Mouse (Mus musculus) midbrain, embryonic 14.5 days (tissue): ENCODE measurements at regions not wholly inside any gene's neighbourhood (a gene's known extent, or its start where the extent isn't known, plus 50 kb on each side); places are given as distances from the start of the nearest gene placed in this dataset.

Experiments
- ATAC-seq: fragments of 200-750 bp; cut with Nextera tagmentation; 2 replicates; pipeline ENCODE4 v1.8.0; 2017; ENCODE audit warnings: moderate number of reproducible peaks, moderate library complexity; ENCODE audit not compliant: low FRiP score, low TSS enrichment
- DNase-seq: peaks from one replicate; pipeline ENCODE4 v3.0.0-alpha.2; 2015
- H3K27ac ChIP-seq: fragments of 300-500 bp; sonication (generic); replicated peaks from 2 replicates; pipeline ENCODE4 v1.5.1; 2014; ENCODE audit warnings: mild to moderate bottlenecking, low read depth, low read length, moderate library complexity
- H3K27me3 ChIP-seq: fragments of 300-500 bp; sonication (generic); 2 replicates; pipeline ENCODE4 v1.6.1; 2014; ENCODE audit warnings: low read length, control low read depth, mixed read lengths; ENCODE audit not compliant: control insufficient read depth, insufficient read depth
- H3K36me3 ChIP-seq: fragments of 300-500 bp; sonication (generic); 2 replicates; pipeline ENCODE4 v1.6.1; 2014; ENCODE audit warnings: low read length, control low read depth; ENCODE audit not compliant: control insufficient read depth, insufficient read depth
- H3K4me1 ChIP-seq: fragments of 300-500 bp; sonication (generic); 2 replicates; pipeline ENCODE4 v1.6.1; 2014; ENCODE audit warnings: mild to moderate bottlenecking, antibody characterized with exemption, low read length, control low read depth; ENCODE audit not compliant: control insufficient read depth, insufficient read depth
- H3K4me2 ChIP-seq: fragments of 300-500 bp; sonication (generic); 2 replicates; pipeline ENCODE4 v1.6.1; 2014; ENCODE audit warnings: mild to moderate bottlenecking, low read length, moderate library complexity
- H3K4me3 ChIP-seq: fragments of 300-500 bp; sonication (generic); replicated peaks from 2 replicates; pipeline ENCODE4 v1.5.1; 2014; ENCODE audit warnings: low read depth, low read length
- H3K9ac ChIP-seq: fragments of 300-500 bp; sonication (generic); replicated peaks from 2 replicates; pipeline ENCODE4 v1.6.1; 2014; ENCODE audit warnings: mild to moderate bottlenecking, low read length, moderate library complexity
- H3K9me3 ChIP-seq: fragments of 300-500 bp; sonication (generic); 2 replicates; pipeline ENCODE4 v1.6.1; 2016; ENCODE audit warnings: low read length, control low read depth, mixed read lengths; ENCODE audit not compliant: control insufficient read depth
- whole genome bisulfite sequencing: fragments of 180-500 bp; shearing (Covaris S2); extraction: QIAGEN DNeasy Blood & Tissue Kit; methylation state at CpG from one replicate; pipeline ENCODE4 v1.1.7; 2014; 5-methylcytosine and 5-hydroxymethylcytosine counted together

- H3K4me2 ChIP-seq: no peak overlapping the region
- H3K9me3 ChIP-seq: no peaks in the 10 kb centered on the region
- ATAC-seq: no peak
- H3K9ac ChIP-seq: no peak overlapping the region
- no peak overlapping the region for H3K27ac ChIP-seq
- H3K4me1 ChIP-seq: peaks cover 5% of the 10 kb centered on the region; the same call in 1 of the 2 replicates
- no peak overlapping the region for H3K4me3 ChIP-seq
- 72% methylated on average over 1 of the region's 1 CpGs for WGBS
- no peak for DNase-seq
- no peaks in the 10 kb centered on the region for H3K27me3 ChIP-seq
- no peaks in the 10 kb centered on the region for H3K36me3 ChIP-seq
Measured at GRCm38 (mm10) chr10:111831105-111831504, 141.4 kb upstream of the Krr1 start.

- Histone ChIP-seq H3K4me1 (peaks cover 11% of the 10 kb centered on the region; the same call in 1 of the 2 replicates), H3K4me2 (no peak overlapping the region), H3K27ac (no peak overlapping the region), H3K4me3 (no peak overlapping the region), H3K36me3 (no peaks in the 10 kb centered on the region), H3K9ac (no peak overlapping the region), H3K9me3 (no peaks in the 10 kb centered on the region), H3K27me3 (no peaks in the 10 kb centered on the region)
- DNase-seq (no peak), ATAC-seq (no peak)
- 98% methylated on average over 2 of the region's 2 CpGs for WGBS
Measured at GRCm38 (mm10) chr10:111833611-111834010, 138.9 kb upstream of the Krr1 start.

- ATAC-seq (no peak), DNase-seq (no peak)
- H3K9ac ChIP-seq: no peak overlapping the region
- no peaks in the 10 kb centered on the region for H3K27me3 ChIP-seq
- H3K36me3 ChIP-seq: no peaks in the 10 kb centered on the region
- 75% methylated on average over 5 of the region's 5 CpGs for WGBS
- no peaks in the 10 kb centered on the region for H3K9me3 ChIP-seq
- H3K4me3 ChIP-seq: no peak overlapping the region
- H3K4me2 ChIP-seq: no peak overlapping the region
- H3K4me1 ChIP-seq: peaks cover 11% of the 10 kb centered on the region; the same call in 1 of the 2 replicates
- no peak overlapping the region for H3K27ac ChIP-seq
Measured at GRCm38 (mm10) chr10:111834280-111834679, 138.2 kb upstream of the Krr1 start.

- Histone ChIP-seq H3K9me3 (no peaks in the 10 kb centered on the region), H3K4me3 (no peak overlapping the region), H3K4me1 (peaks cover 11% of the 10 kb centered on the region; the same call in 1 of the 2 replicates), H3K9ac (no peak overlapping the region), H3K27me3 (no peaks in the 10 kb centered on the region), H3K4me2 (no peak overlapping the region), H3K27ac (no peak overlapping the region), H3K36me3 (no peaks in the 10 kb centered on the region)
- no peak for ATAC-seq
- 44% methylated on average over 11 of the region's 11 CpGs for WGBS
- no peak for DNase-seq
Measured at GRCm38 (mm10) chr10:111834925-111835823, 137.3 kb upstream of the Krr1 start.

- DNase-seq (peak; percentile 43), ATAC-seq (peak; percentile 55)
- Histone ChIP-seq H3K36me3 (no peaks in the 10 kb centered on the region), H3K27ac (no peak overlapping the region), H3K9me3 (no peaks in the 10 kb centered on the region), H3K27me3 (no peaks in the 10 kb centered on the region), H3K9ac (no peak overlapping the region), H3K4me2 (no peak overlapping the region), H3K4me3 (no peak overlapping the region), H3K4me1 (peaks cover 11% of the 10 kb centered on the region; the same call in 1 of the 2 replicates)
- 12% methylated on average over 5 of the region's 5 CpGs for WGBS
Measured at GRCm38 (mm10) chr10:111836191-111836590, 136.3 kb upstream of the Krr1 start.

GRCm38 (mm10) chr10:111836802-111837201 lies 135.7 kb upstream of the Krr1 start:
- Histone ChIP-seq H3K4me3 (no peak overlapping the region), H3K4me1 (peaks cover 12% of the 10 kb centered on the region; the same call in 1 of the 2 replicates), H3K27me3 (no peaks in the 10 kb centered on the region), H3K27ac (no peak overlapping the region), H3K9ac (no peak overlapping the region), H3K9me3 (no peaks in the 10 kb centered on the region), H3K4me2 (no peak overlapping the region), H3K36me3 (no peaks in the 10 kb centered on the region)
- 93% methylated on average over 4 of the region's 4 CpGs for WGBS
- ATAC-seq (no peak), DNase-seq (no peak)

- H3K4me2 ChIP-seq: no peak overlapping the region
- H3K9me3 ChIP-seq: no peaks in the 10 kb centered on the region
- no peak for ATAC-seq
- H3K36me3 ChIP-seq: no peaks in the 10 kb centered on the region
- no peaks in the 10 kb centered on the region for H3K27me3 ChIP-seq
- no peak overlapping the region for H3K27ac ChIP-seq
- WGBS: 44% methylated on average over 11 of the region's 11 CpGs
- no peak for DNase-seq
- no peak overlapping the region for H3K9ac ChIP-seq
- H3K4me3 ChIP-seq: no peak overlapping the region
- 0 out of 2 replicates have a peak, but pooled peaks cover 13% of the 10 kb centered on the region for H3K4me1 ChIP-seq
Measured at GRCm38 (mm10) chr10:111842321-111842775, 130.1 kb upstream of the Krr1 start.

- H3K4me1 ChIP-seq: 0 out of 2 replicates have a peak, but pooled peaks cover 13% of the 10 kb centered on the region
- no peaks in the 10 kb centered on the region for H3K36me3 ChIP-seq
- H3K4me3 ChIP-seq: no peak overlapping the region
- no peaks in the 10 kb centered on the region for H3K27me3 ChIP-seq
- H3K9me3 ChIP-seq: no peaks in the 10 kb centered on the region
- H3K4me2 ChIP-seq: no peak overlapping the region
- no peak overlapping the region for H3K27ac ChIP-seq
- no peak overlapping the region for H3K9ac ChIP-seq
- ATAC-seq (no peak), DNase-seq (no peak)
- 71% methylated on average over 7 of the region's 7 CpGs for WGBS
Measured at GRCm38 (mm10) chr10:111842896-111843295, 129.6 kb upstream of the Krr1 start.

- H3K36me3 ChIP-seq: no peaks in the 10 kb centered on the region
- H3K9me3 ChIP-seq: no peaks in the 10 kb centered on the region
- DNase-seq (peak; percentile 17), ATAC-seq (no peak)
- no peaks in the 10 kb centered on the region for H3K27me3 ChIP-seq
- no peak overlapping the region for H3K27ac ChIP-seq
- WGBS: 59% methylated on average over 9 of the region's 9 CpGs
- no peak overlapping the region for H3K9ac ChIP-seq
- H3K4me1 ChIP-seq: 0 out of 2 replicates have a peak, but pooled peaks cover 13% of the 10 kb centered on the region
- no peak overlapping the region for H3K4me2 ChIP-seq
- H3K4me3 ChIP-seq: no peak overlapping the region
Measured at GRCm38 (mm10) chr10:111843301-111843700, 129.2 kb upstream of the Krr1 start.
